Mouse (Mus musculus): ENCODE results near the gene Apc2. TPM values are rescaled to one million over a fixed set of nuclear protein-coding genes. Genes with fewer than 3 reads are reported as not detected.

Apc2 gene
- polyA plus RNA-seq, 1 experiment from 2014 or later: 0.96 TPM

DNA sequence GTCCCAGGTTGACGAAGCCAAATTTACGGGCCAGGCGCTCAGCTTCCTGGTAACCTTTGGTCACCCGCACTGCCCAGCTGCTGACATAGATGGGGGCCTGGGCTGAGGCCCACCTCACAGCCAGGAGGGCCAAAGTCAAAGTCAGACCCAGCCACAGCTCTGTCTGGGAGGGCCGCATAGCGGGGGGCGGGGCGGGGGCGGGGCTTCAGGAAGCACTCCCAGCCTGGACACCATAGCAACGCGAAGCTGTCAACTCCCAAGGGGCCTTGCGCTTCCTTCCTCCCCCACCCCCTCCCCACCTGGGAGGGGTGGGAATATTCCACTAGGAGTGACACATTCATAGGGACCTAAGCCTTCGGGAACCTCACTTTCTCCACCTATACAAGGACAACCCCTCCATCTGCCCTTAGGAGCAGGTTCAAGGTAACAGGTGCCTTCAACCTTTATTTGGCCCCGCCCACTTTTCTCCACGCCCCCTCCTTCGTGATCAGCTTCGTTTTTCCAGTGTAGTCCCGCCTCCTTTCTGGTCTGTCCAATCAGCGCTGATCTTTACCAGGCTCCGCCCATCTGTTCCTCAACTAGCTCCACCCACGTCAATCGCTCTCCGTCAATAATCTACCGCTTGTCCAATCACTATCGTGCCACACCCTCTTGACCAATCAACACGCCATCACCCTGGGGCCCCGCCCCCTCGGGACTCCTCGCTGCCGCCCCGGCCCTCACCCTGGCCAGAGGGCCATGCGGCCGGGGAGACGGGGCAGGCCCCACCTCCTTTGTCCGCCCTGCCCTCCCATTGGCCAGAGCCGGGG is 33.7 kb downstream of the Apc2 start, which contains the start of the genes Pcsk4 and Reep6:
TSS of gene Pcsk4 (minus strand) at position 226 of the 809 bp plus-strand sequence.
TSS of gene Reep6 (plus strand) at position 681 of the 809 bp plus-strand sequence.
- H3K27ac ChIP-seq (ENCODE audit: low read depth): peak within 1 kb of the TSS; percentile 20; the same call in 1 of the 2 replicates
- 0 out of 2 replicates have a peak, but pooled peaks cover 9% of the 10 kb centered on the region for H3K4me1 ChIP-seq (ENCODE audit: insufficient read depth)
- peak; percentile 96 for DNase-seq
- H3K9me3 ChIP-seq (ENCODE audit: low read depth, low read length): no peaks in the 10 kb centered on the region
- ATAC-seq (ENCODE audit: insufficient read depth): peak; percentile 94
- H3K9ac ChIP-seq: peak within 1 kb of the TSS; percentile 41; the same call in 1 of the 2 replicates
- no peaks in the 10 kb centered on the region for H3K36me3 ChIP-seq (ENCODE audit: insufficient read depth)
- 3% methylated on average over 36 of the region's 36 CpGs for WGBS
- H3K4me3 ChIP-seq (ENCODE audit: low read depth, low read length): peak within 1 kb of the TSS; percentile 45
- TF ChIP-seq CTCF (IDR thresholded peaks at IDR 0.05; ENCODE audit: low read depth): no peak
- peak within 1 kb of the TSS; percentile 92 for H3K4me2 ChIP-seq
- H3K27me3 ChIP-seq (ENCODE audit: insufficient read depth, low read length): peaks cover 2% of the 10 kb centered on the region; the same call in 1 of the 2 replicates

DNA sequence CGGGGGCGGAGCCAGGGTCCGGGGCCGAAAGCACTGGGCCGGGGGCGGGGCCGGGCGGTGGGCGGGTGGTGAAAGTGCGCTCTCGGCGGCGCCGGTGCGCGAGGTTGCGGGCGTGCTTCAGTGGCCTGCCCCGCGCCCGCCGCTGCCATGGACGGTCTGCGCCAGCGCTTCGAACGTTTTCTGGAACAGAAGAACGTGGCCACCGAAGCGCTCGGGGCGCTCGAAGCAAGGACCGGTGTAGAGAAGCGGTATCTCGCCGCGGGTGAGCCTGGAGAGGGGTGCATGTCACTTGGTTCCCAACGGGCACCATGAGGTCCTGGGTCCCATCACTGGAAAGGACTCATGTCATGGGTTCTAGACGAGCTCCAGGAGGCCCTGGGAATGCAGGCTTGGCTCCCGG is 34.3 kb downstream of the Apc2 start:
- Histone ChIP-seq H3K4me3 (ENCODE audit: low read depth, low read length) (peak overlapping the region; percentile 45), H3K9ac (peak overlapping the region; percentile 41; the same call in 1 of the 2 replicates), H3K27ac (ENCODE audit: low read depth) (peak overlapping the region; percentile 20; the same call in 1 of the 2 replicates), H3K36me3 (ENCODE audit: insufficient read depth) (no peaks in the 10 kb centered on the region), H3K9me3 (ENCODE audit: low read depth, low read length) (no peaks in the 10 kb centered on the region), H3K4me1 (ENCODE audit: insufficient read depth) (0 out of 2 replicates have a peak, but pooled peaks cover 9% of the 10 kb centered on the region), H3K4me2 (peak overlapping the region; percentile 92), H3K27me3 (ENCODE audit: insufficient read depth, low read length) (peaks cover 2% of the 10 kb centered on the region; the same call in 1 of the 2 replicates)
- WGBS: 2% methylated on average over 41 of the region's 41 CpGs
- no peak; the same call in 1 of the 2 replicates for ATAC-seq (ENCODE audit: insufficient read depth)
- no peak for DNase-seq
- TF ChIP-seq CTCF (IDR thresholded peaks at IDR 0.05; ENCODE audit: low read depth): no peak

DNA sequence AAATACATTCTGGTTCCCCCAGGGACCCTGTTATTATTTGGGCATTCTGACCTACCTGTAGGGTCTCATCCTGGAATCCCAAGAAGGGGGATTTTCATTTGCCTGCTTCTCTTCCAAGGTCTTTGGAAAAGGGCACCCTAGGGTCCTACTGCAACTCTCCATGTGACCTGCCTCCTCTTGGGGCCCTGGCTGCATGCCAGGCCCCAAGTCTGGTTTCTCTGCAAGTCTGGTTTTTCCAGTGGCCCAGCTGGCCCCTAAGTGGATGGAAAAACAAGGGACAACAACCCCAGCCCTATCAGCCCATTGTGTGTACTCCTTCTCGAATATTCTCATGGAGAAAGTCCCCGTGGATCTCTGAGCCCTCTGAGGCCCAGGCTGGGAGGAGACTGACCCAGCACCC is 35.1 kb downstream of the Apc2 start:
- Histone ChIP-seq H3K4me1 (ENCODE audit: insufficient read depth) (0 out of 2 replicates have a peak, but pooled peaks cover 9% of the 10 kb centered on the region), H3K4me3 (ENCODE audit: low read depth, low read length) (peak overlapping the region; percentile 45), H3K27ac (ENCODE audit: low read depth) (no peak overlapping the region), H3K9me3 (ENCODE audit: low read depth, low read length) (no peaks in the 10 kb centered on the region), H3K9ac (peak overlapping the region; percentile 41; the same call in 1 of the 2 replicates), H3K4me2 (peak overlapping the region; percentile 92), H3K27me3 (ENCODE audit: insufficient read depth, low read length) (peaks cover 2% of the 10 kb centered on the region; the same call in 1 of the 2 replicates), H3K36me3 (ENCODE audit: insufficient read depth) (no peaks in the 10 kb centered on the region)
- DNase-seq (peak; percentile 48), ATAC-seq (ENCODE audit: insufficient read depth) (no peak)
- WGBS: 56% methylated on average over 2 of the region's 2 CpGs
- TF ChIP-seq CTCF (IDR thresholded peaks at IDR 0.05; ENCODE audit: low read depth): no peak

DNA sequence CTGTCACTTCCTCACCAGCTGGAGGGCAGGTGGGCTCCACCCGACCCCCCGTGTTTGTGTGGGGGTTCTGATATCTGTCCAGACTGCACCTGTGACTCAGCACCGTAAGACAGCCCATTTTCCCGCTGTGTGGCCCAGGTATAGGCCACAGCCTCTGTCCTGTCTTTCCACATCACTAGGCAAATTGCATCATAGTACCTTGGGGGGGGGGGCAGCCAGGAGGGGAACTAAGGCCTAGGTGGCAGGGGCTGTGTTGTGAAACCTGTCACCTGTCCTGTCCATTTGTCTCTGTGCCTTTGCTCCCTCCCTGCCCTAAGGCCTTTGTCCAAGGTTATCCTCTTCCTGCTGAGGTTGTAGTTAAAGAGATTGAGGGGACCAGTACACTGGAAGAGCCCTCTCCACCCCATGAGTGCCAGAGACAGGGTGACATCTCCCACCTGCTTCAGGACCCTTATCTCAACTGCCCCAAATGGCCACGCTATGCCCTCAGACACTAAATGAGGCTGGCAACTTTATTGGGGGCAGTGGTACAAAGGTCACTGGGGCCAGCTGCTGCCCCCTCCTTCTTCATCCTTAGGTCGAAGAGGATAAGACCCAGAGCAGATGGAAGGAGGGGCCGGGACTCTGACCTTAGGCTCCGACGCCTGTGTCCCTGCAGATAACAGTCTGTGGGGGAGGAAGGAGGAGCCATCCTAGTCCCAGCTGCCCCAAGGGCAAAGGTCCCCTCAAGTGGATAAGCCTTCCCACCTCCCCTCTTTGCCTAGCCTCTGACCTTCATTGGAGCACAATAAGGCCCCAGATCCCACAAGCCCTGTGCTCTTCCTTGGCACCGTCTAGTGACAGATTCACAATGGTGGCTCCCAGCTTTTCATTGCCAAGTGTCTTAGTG is 36.1 kb downstream of the Apc2 start:
- Histone ChIP-seq H3K9ac (no peak overlapping the region), H3K9me3 (ENCODE audit: low read depth, low read length) (no peaks in the 10 kb centered on the region), H3K27ac (ENCODE audit: low read depth) (no peak overlapping the region), H3K4me3 (ENCODE audit: low read depth, low read length) (no peak overlapping the region), H3K27me3 (ENCODE audit: insufficient read depth, low read length) (peaks cover 2% of the 10 kb centered on the region; the same call in 1 of the 2 replicates), H3K4me2 (peak overlapping the region; percentile 92), H3K36me3 (ENCODE audit: insufficient read depth) (no peaks in the 10 kb centered on the region), H3K4me1 (ENCODE audit: insufficient read depth) (0 out of 2 replicates have a peak, but pooled peaks cover 9% of the 10 kb centered on the region)
- WGBS: 41% methylated on average over 10 of the region's 10 CpGs
- DNase-seq (no peak), ATAC-seq (ENCODE audit: insufficient read depth) (no peak)
- no peak for TF ChIP-seq CTCF (IDR thresholded peaks at IDR 0.05; ENCODE audit: low read depth)

- no peaks in the 10 kb centered on the region for H3K36me3 ChIP-seq (ENCODE audit: insufficient read depth)
- H3K4me1 ChIP-seq (ENCODE audit: insufficient read depth): 0 out of 2 replicates have a peak, but pooled peaks cover 9% of the 10 kb centered on the region
- H3K27me3 ChIP-seq (ENCODE audit: insufficient read depth, low read length): peaks cover 2% of the 10 kb centered on the region; the same call in 1 of the 2 replicates
- H3K27ac ChIP-seq (ENCODE audit: low read depth): no peak overlapping the region
- WGBS: 75% methylated on average over 5 of the region's 5 CpGs
- ATAC-seq (ENCODE audit: insufficient read depth): no peak
- TF ChIP-seq CTCF (IDR thresholded peaks at IDR 0.05; ENCODE audit: low read depth): no peak
- H3K4me3 ChIP-seq (ENCODE audit: low read depth, low read length): no peak overlapping the region
- DNase-seq: no peak
- no peaks in the 10 kb centered on the region for H3K9me3 ChIP-seq (ENCODE audit: low read depth, low read length)
- no peak overlapping the region for H3K9ac ChIP-seq
- H3K4me2 ChIP-seq: no peak overlapping the region
These were observed 36.8 kb downstream of the Apc2 start for GRCm38 (mm10) chr10:80332525-80332989.

DNA sequence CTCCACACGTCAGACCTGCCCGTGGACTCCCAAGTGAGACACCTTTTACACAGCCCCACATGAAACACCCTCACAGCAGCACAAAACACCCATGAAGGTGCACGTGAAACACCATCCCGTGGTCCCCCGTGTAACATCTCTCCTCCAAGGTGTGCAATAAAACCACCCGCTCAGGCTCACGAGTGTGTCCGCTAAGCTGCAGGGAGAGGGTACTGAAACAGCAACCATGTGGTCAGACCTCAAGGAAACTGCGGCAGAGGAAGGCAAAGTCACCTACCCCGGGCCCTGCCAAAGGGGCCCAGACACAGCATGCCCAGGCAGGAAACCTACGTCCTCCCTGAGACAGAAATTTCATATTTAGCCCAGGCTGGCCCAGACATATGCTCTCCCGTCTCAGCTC is 40.5 kb downstream of the Apc2 start:
- TF ChIP-seq CTCF (IDR thresholded peaks at IDR 0.05; ENCODE audit: low read depth): no peak
- WGBS: 89% methylated on average over 12 of the region's 12 CpGs
- H3K27ac ChIP-seq (ENCODE audit: low read depth): no peak overlapping the region
- no peaks in the 10 kb centered on the region for H3K9me3 ChIP-seq (ENCODE audit: low read depth, low read length)
- peaks cover 11% of the 10 kb centered on the region for H3K27me3 ChIP-seq (ENCODE audit: insufficient read depth, low read length)
- H3K36me3 ChIP-seq (ENCODE audit: insufficient read depth): no peaks in the 10 kb centered on the region
- no peak overlapping the region for H3K4me3 ChIP-seq (ENCODE audit: low read depth, low read length)
- no peak for DNase-seq
- H3K9ac ChIP-seq: no peak overlapping the region
- ATAC-seq (ENCODE audit: insufficient read depth): no peak
- no peak overlapping the region for H3K4me2 ChIP-seq
- no peaks in the 10 kb centered on the region for H3K4me1 ChIP-seq (ENCODE audit: insufficient read depth)

Measured in lung, embryonic 14.5 days (tissue).